Mouse (Mus musculus) liver, embryonic 13.5 days (tissue): Measurements from ENCODE around the gene Rabl6. TPM values are rescaled to one million over a fixed set of nuclear protein-coding genes. Genes with fewer than 3 reads are reported as not detected.
"Not testable (repeated sequence)": the region's sequence is repeated elsewhere in the genome, so short reads cannot be mapped to it uniquely, and the experiment has no call there.

Source experiments
- ATAC-seq: fragments of 200-750 bp; cut with Nextera tagmentation; 2 replicates; pipeline ENCODE4 v1.8.0; 2017; ENCODE audit warnings: low read depth, mild to moderate bottlenecking, moderate number of reproducible peaks, moderate library complexity
- DNase-seq: peaks from one replicate; pipeline ENCODE4 v3.0.0; 2022
- H3K27ac ChIP-seq: fragments of 300-500 bp; sonication (generic); 2 replicates; pipeline ENCODE4 v1.5.1; 2015; ENCODE audit warnings: moderate library complexity, mild to moderate bottlenecking, inconsistent platforms
- H3K27me3 ChIP-seq: fragments of 300-500 bp; sonication (generic); 2 replicates; pipeline ENCODE4 v1.6.1; 2015; ENCODE audit warnings: mild to moderate bottlenecking, inconsistent platforms
- H3K36me3 ChIP-seq: fragments of 300-500 bp; sonication (generic); 2 replicates; pipeline ENCODE4 v1.6.1; 2015; ENCODE audit warnings: mild to moderate bottlenecking, inconsistent platforms
- H3K4me1 ChIP-seq: fragments of 300-500 bp; sonication (generic); replicated peaks from 2 replicates; pipeline ENCODE4 v1.6.1; 2015; ENCODE audit warnings: inconsistent platforms
- H3K4me2 ChIP-seq: fragments of 300-500 bp; sonication (generic); 2 replicates; pipeline ENCODE4 v1.6.1; 2015; ENCODE audit warnings: inconsistent platforms, mild to moderate bottlenecking, moderate library complexity
- H3K4me3 ChIP-seq: fragments of 300-500 bp; sonication (generic); replicated peaks from 2 replicates; pipeline ENCODE4 v1.5.1; 2015; ENCODE audit warnings: mild to moderate bottlenecking, inconsistent platforms
- H3K9ac ChIP-seq: fragments of 300-500 bp; sonication (generic); 2 replicates; pipeline ENCODE4 v1.6.1; 2015; ENCODE audit warnings: mild to moderate bottlenecking, inconsistent platforms
- H3K9me3 ChIP-seq: fragments of 300-500 bp; sonication (generic); replicated peaks from 2 replicates; pipeline ENCODE4 v1.6.1; 2016; ENCODE audit warnings: inconsistent platforms
- WGBS: fragments of 180-500 bp; shearing (Covaris S2); methylation state at CpG from one replicate; pipeline ENCODE4 v1.1.7; 2015; ENCODE audit not compliant: insufficient replicate concordance; 5-methylcytosine and 5-hydroxymethylcytosine counted together
- polyA plus RNA-seq: library from polyadenylated mRNA; unstranded; fragments of >200 nt; fragmentation: Nextera tagmentation; extraction: Ambion mirVana; gene quantifications from 2 replicates; pipeline ENCODE4 v1.2.1, GENCODE M21; 2015

The Rabl6 gene
- polyA plus RNA-seq, 1 experiment from 2014 or later: 29.8 TPM

- not testable (repeated sequence) for H3K4me3 ChIP-seq, H3K9me3 ChIP-seq, H3K27me3 ChIP-seq, H3K27ac ChIP-seq, H3K9ac ChIP-seq, DNase-seq, ATAC-seq, H3K4me2 ChIP-seq
- Histone ChIP-seq H3K36me3 (peaks cover 14% of the 10 kb centered on the region), H3K4me1 (peaks cover 28% of the 10 kb centered on the region)
- 41% methylated on average over 2 of the region's 2 CpGs for WGBS
Measured at GRCm38 (mm10) chr2:25555479-25555878, 52.8 kb downstream of the Rabl6 start.

GRCm38 (mm10) chr2:25553171-25553786 lies 55.0 kb downstream of the Rabl6 start:
- not testable (repeated sequence) for H3K4me2 ChIP-seq, ATAC-seq, H3K9ac ChIP-seq, H3K27me3 ChIP-seq, DNase-seq, H3K9me3 ChIP-seq, H3K36me3 ChIP-seq, H3K4me3 ChIP-seq, H3K27ac ChIP-seq
- WGBS: 73% methylated on average over 4 of the region's 4 CpGs
- peaks cover 14% of the 10 kb centered on the region for H3K4me1 ChIP-seq

- no peak for ATAC-seq
- no peak overlapping the region for H3K4me2 ChIP-seq
- H3K9me3 ChIP-seq: no peaks in the 10 kb centered on the region
- no peaks in the 10 kb centered on the region for H3K36me3 ChIP-seq
- peaks cover 9% of the 10 kb centered on the region for H3K4me1 ChIP-seq
- no peak overlapping the region for H3K4me3 ChIP-seq
- no peak overlapping the region for H3K27ac ChIP-seq
- WGBS: 43% methylated on average over 5 of the region's 5 CpGs
- H3K27me3 ChIP-seq: no peaks in the 10 kb centered on the region
- H3K9ac ChIP-seq: no peak overlapping the region
- DNase-seq: no peak
Measured at GRCm38 (mm10) chr2:25551186-25551585, 57.1 kb downstream of the Rabl6 start.

- no peak overlapping the region for H3K4me3 ChIP-seq
- peaks cover 10% of the 10 kb centered on the region for H3K36me3 ChIP-seq
- DNase-seq (no peak), ATAC-seq (no peak)
- H3K27ac ChIP-seq: no peak overlapping the region
- no peaks in the 10 kb centered on the region for H3K9me3 ChIP-seq
- no peak overlapping the region for H3K4me2 ChIP-seq
- WGBS: 64% methylated on average over 9 of the region's 9 CpGs
- peaks cover 26% of the 10 kb centered on the region for H3K4me1 ChIP-seq
- no peak overlapping the region for H3K9ac ChIP-seq
- H3K27me3 ChIP-seq: no peaks in the 10 kb centered on the region
Measured at GRCm38 (mm10) chr2:25549021-25549991, 59.0 kb downstream of the Rabl6 start.

GRCm38 (mm10) chr2:25546811-25547491 lies 61.4 kb downstream of the Rabl6 start, which contains the start of gene Traf2:
TSS of gene Traf2 (minus strand) at chr2:25546940.
- Histone ChIP-seq H3K9me3 (no peaks in the 10 kb centered on the region), H3K9ac (peak within 1 kb of the TSS; percentile 91), H3K27ac (peak within 1 kb of the TSS; percentile 80), H3K27me3 (no peaks in the 10 kb centered on the region), H3K4me1 (peaks cover 28% of the 10 kb centered on the region), H3K36me3 (peaks cover 11% of the 10 kb centered on the region), H3K4me2 (peak within 1 kb of the TSS; percentile 91), H3K4me3 (peak within 1 kb of the TSS; percentile 85)
- DNase-seq (peak; percentile 98), ATAC-seq (peak; percentile 100)
- WGBS: 4% methylated on average over 48 of the region's 48 CpGs

- WGBS: 5% methylated on average over 43 of the region's 43 CpGs
- H3K4me2 ChIP-seq: peak overlapping the region; percentile 91
- DNase-seq (no peak), ATAC-seq (peak; percentile 63)
- H3K9me3 ChIP-seq: no peaks in the 10 kb centered on the region
- peak overlapping the region; percentile 91 for H3K9ac ChIP-seq
- H3K36me3 ChIP-seq: peaks cover 11% of the 10 kb centered on the region
- peak overlapping the region; percentile 85 for H3K4me3 ChIP-seq
- peak overlapping the region; percentile 80 for H3K27ac ChIP-seq
- peaks cover 28% of the 10 kb centered on the region for H3K4me1 ChIP-seq
- H3K27me3 ChIP-seq: no peaks in the 10 kb centered on the region
Measured at GRCm38 (mm10) chr2:25545996-25546810, 62.1 kb downstream of the Rabl6 start.

GRCm38 (mm10) chr2:25541644-25542367 lies 66.5 kb downstream of the Rabl6 start:
- Histone ChIP-seq H3K27me3 (no peaks in the 10 kb centered on the region), H3K4me1 (peaks cover 22% of the 10 kb centered on the region), H3K4me3 (no peak overlapping the region), H3K9me3 (no peaks in the 10 kb centered on the region), H3K27ac (no peak overlapping the region), H3K4me2 (no peak overlapping the region), H3K36me3 (peaks cover 35% of the 10 kb centered on the region), H3K9ac (no peak overlapping the region)
- ATAC-seq (no peak), DNase-seq (no peak)
- WGBS: 80% methylated on average over 10 of the region's 10 CpGs

GRCm38 (mm10) chr2:25540541-25540948 lies 67.8 kb downstream of the Rabl6 start:
- H3K27me3 ChIP-seq: no peaks in the 10 kb centered on the region
- no peak overlapping the region for H3K4me3 ChIP-seq
- H3K27ac ChIP-seq: no peak overlapping the region
- peaks cover 15% of the 10 kb centered on the region for H3K4me1 ChIP-seq
- no peaks in the 10 kb centered on the region for H3K9me3 ChIP-seq
- H3K36me3 ChIP-seq: peaks cover 47% of the 10 kb centered on the region
- DNase-seq (no peak), ATAC-seq (no peak)
- WGBS: 95% methylated on average over 4 of the region's 4 CpGs
- no peak overlapping the region for H3K4me2 ChIP-seq
- H3K9ac ChIP-seq: no peak overlapping the region

- Histone ChIP-seq H3K27ac (no peak overlapping the region), H3K27me3 (no peaks in the 10 kb centered on the region), H3K9me3 (no peaks in the 10 kb centered on the region), H3K9ac (no peak overlapping the region), H3K4me1 (peaks cover 6% of the 10 kb centered on the region), H3K4me3 (no peak overlapping the region), H3K36me3 (peaks cover 71% of the 10 kb centered on the region), H3K4me2 (no peak overlapping the region)
- 82% methylated on average over 8 of the region's 8 CpGs for WGBS
- no peak for ATAC-seq
- DNase-seq: no peak
Measured at GRCm38 (mm10) chr2:25536531-25536930, 71.8 kb downstream of the Rabl6 start.

- Histone ChIP-seq H3K9ac (no peak overlapping the region), H3K4me2 (no peak overlapping the region), H3K27ac (no peak overlapping the region), H3K9me3 (no peaks in the 10 kb centered on the region), H3K4me1 (peaks cover 6% of the 10 kb centered on the region), H3K4me3 (no peak overlapping the region), H3K27me3 (no peaks in the 10 kb centered on the region), H3K36me3 (peaks cover 88% of the 10 kb centered on the region)
- no peak for ATAC-seq
- DNase-seq: no peak
- WGBS: 86% methylated on average over 2 of the region's 2 CpGs
Measured at GRCm38 (mm10) chr2:25534866-25535182, 73.5 kb downstream of the Rabl6 start.
